Mouse (Mus musculus): ENCODE measurements around the gene Hddc3. TPM values are rescaled to one million over a fixed set of nuclear protein-coding genes. Genes with fewer than 3 reads are reported as not detected.

The Hddc3 gene
- polyA plus RNA-seq, 1 experiment from 2014 or later: 27.4 TPM

DNA sequence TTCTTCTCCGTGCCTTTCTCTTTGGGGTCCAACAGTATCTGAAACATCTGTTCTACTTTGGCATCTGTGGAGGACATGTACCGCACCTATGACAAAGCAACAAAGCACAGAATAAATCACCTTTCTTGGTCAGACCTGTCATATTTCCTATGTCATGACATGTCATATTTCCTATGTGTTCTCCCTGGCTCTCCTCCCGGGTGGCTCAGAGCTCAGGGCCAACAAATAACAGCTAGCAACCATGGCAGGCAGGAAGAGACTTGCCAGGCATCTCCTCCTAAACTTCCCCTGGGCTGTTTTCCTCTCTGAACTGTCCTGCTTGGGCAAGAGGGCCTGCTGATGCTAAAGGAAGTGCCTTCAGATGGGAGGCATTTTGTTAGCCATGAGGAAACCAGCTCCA lies 6.0 kb upstream of the Hddc3 start:
- no peak for ATAC-seq (ENCODE audit: insufficient number of reproducible peaks, insufficient read depth, low FRiP score, low TSS enrichment)
- peaks cover 55% of the 10 kb centered on the region for H3K36me3 ChIP-seq
- peaks cover 25% of the 10 kb centered on the region for H3K4me1 ChIP-seq
- no peak overlapping the region for H3K4me2 ChIP-seq (replicated peaks)
- H3K4me3 ChIP-seq: no peak overlapping the region
- no peaks in the 10 kb centered on the region for H3K9me3 ChIP-seq
- no peak overlapping the region for H3K9ac ChIP-seq
- H3K27ac ChIP-seq: no peak overlapping the region
- 81% methylated on average over 3 of the region's 3 CpGs for WGBS
- H3K27me3 ChIP-seq: no peaks in the 10 kb centered on the region

DNA sequence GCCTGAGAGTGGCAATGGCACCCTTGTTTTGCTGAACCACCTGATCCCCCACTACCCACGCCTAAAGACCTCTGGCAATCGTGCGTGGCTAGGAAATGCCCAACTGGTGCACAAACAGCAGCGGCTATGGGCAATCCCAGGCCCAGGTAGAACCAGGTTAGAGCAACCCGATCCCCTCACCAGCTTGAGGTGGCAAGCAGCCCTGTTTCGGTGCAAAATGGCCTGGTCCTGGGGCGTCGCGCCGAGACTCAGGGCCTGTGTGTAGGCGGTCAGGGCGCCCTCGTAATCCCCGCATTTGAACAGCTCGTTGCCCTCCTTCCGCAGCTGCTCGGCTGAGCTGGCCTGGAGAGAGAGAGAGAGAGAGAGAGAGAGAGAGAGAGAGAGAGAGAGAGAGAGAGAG lies 3.5 kb upstream of the Hddc3 start:
- Histone ChIP-seq H3K9me3 (no peaks in the 10 kb centered on the region), H3K4me2 (replicated peaks) (peak overlapping the region; percentile 90), H3K4me1 (peaks cover 31% of the 10 kb centered on the region), H3K4me3 (peak overlapping the region; percentile 60), H3K27ac (0 out of 2 replicates have a peak overlapping the region, but pooled peaks have one; percentile 46), H3K36me3 (peaks cover 31% of the 10 kb centered on the region), H3K9ac (peak overlapping the region; percentile 74), H3K27me3 (no peaks in the 10 kb centered on the region)
- ATAC-seq (ENCODE audit: insufficient number of reproducible peaks, insufficient read depth, low FRiP score, low TSS enrichment): no peak
- 10% methylated on average over 17 of the region's 17 CpGs for WGBS

DNA sequence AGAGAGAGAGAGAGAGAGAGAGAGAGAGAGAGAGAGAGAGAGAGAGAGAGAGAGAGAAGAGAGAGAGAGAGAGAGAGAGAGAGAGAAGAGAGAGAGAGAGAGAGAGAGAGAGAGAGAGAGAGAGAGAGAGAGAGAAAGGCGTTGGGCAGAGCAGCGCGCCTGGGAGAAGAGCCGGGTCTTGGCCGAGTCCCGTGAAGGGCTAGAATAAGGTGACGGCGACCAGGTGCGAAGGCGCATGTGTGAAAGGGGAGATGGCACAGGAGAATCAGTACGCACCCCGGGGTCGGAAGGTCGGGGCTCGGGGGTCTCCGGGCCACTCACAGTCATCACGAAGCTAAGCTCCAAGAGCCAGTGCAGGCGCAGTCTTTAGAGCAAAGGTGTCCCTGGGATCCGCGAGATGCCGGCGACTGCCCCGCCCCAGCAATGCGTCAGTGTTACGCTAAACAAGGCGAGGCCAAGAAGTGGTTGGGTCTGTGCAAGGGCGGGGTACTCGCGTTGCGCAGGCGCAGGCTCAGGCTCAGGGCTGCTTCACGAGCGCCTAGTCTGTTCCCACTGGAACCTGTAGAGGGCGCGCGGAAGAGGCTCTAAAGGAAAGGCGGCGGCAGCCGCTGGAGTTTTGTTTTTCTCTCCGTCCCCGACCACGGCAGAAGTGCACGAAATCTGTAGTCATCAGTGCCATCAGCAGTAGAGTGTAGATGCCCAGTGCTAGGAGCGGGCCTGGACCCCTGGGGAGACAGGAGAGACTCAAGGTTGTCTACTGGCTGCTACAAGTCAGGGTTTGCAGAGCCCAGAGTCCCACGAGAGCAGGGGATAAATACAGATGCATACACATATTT lies 2.9 kb upstream of the Hddc3 start:
- peak overlapping the region; percentile 74 for H3K9ac ChIP-seq
- under 1% methylated on average over 45 of the region's 45 CpGs for WGBS
- H3K27me3 ChIP-seq: no peaks in the 10 kb centered on the region
- H3K27ac ChIP-seq: peak overlapping the region; percentile 87
- peaks cover 31% of the 10 kb centered on the region for H3K4me1 ChIP-seq
- H3K4me2 ChIP-seq (replicated peaks): peak overlapping the region; percentile 90
- no peaks in the 10 kb centered on the region for H3K9me3 ChIP-seq
- peak overlapping the region; percentile 60 for H3K4me3 ChIP-seq
- peaks cover 25% of the 10 kb centered on the region for H3K36me3 ChIP-seq
- ATAC-seq (ENCODE audit: insufficient number of reproducible peaks, insufficient read depth, low FRiP score, low TSS enrichment): peak; percentile 96

DNA sequence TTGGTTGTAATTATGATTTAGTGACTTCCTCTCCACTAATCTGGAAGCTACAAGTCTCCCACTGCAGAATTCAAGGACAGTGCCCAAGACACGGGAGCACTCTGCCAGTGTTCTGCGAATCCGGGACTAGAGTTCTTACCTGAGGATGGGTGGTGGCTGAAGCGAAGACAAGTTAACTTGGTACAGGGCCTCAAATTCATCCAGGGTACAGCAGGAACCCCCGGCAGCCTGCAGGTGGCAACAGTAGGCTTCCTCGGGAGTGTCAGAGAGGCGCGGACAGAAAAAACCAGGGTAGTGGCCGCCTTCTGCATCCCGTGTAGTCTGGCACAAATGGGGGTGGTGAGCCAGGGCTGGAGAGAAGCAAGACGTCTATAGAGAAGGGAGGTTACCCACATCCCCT lies 2.1 kb upstream of the Hddc3 start, which contains the start of gene Unc45a:
Gene Unc45a, minus strand, starts transcription at position 213 of the 400 bp plus-strand sequence.
- peak; percentile 47; the same call in 1 of the 2 replicates for ATAC-seq (ENCODE audit: insufficient number of reproducible peaks, insufficient read depth, low FRiP score, low TSS enrichment)
- peaks cover 31% of the 10 kb centered on the region for H3K4me1 ChIP-seq
- peak within 1 kb of the TSS; percentile 74 for H3K9ac ChIP-seq
- 2% methylated on average over 11 of the region's 11 CpGs for WGBS
- peak within 1 kb of the TSS; percentile 60 for H3K4me3 ChIP-seq
- no peaks in the 10 kb centered on the region for H3K27me3 ChIP-seq
- H3K27ac ChIP-seq: peak within 1 kb of the TSS; percentile 87
- H3K4me2 ChIP-seq (replicated peaks): peak within 1 kb of the TSS; percentile 90
- H3K36me3 ChIP-seq: peaks cover 20% of the 10 kb centered on the region
- H3K9me3 ChIP-seq: no peaks in the 10 kb centered on the region

DNA sequence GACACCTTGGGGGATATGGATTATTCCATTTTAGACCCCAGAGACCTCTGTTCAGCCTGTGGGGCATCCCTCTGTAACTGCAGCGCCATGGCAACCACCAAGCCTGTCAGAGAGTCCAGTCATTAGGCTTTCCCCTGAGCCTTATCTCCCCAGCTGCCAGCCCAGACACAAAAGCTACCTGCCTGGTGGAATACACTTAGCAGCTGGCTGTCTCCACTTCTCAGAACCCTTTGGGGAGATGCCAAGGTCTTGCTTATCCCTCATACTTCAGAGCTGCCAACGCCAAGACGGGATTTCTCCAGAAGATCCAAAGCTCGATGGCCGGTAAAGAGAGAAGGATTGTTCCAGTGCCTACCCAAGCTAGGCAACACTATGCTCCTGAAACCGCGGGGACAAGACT lies 1.1 kb upstream of the Hddc3 start:
- Histone ChIP-seq H3K9me3 (no peaks in the 10 kb centered on the region), H3K27me3 (no peaks in the 10 kb centered on the region), H3K4me1 (peaks cover 31% of the 10 kb centered on the region), H3K36me3 (peaks cover 10% of the 10 kb centered on the region), H3K4me3 (no peak overlapping the region), H3K4me2 (replicated peaks) (no peak overlapping the region), H3K9ac (no peak overlapping the region), H3K27ac (no peak overlapping the region)
- WGBS: 78% methylated on average over 7 of the region's 7 CpGs
- no peak for ATAC-seq (ENCODE audit: insufficient number of reproducible peaks, insufficient read depth, low FRiP score, low TSS enrichment)

DNA sequence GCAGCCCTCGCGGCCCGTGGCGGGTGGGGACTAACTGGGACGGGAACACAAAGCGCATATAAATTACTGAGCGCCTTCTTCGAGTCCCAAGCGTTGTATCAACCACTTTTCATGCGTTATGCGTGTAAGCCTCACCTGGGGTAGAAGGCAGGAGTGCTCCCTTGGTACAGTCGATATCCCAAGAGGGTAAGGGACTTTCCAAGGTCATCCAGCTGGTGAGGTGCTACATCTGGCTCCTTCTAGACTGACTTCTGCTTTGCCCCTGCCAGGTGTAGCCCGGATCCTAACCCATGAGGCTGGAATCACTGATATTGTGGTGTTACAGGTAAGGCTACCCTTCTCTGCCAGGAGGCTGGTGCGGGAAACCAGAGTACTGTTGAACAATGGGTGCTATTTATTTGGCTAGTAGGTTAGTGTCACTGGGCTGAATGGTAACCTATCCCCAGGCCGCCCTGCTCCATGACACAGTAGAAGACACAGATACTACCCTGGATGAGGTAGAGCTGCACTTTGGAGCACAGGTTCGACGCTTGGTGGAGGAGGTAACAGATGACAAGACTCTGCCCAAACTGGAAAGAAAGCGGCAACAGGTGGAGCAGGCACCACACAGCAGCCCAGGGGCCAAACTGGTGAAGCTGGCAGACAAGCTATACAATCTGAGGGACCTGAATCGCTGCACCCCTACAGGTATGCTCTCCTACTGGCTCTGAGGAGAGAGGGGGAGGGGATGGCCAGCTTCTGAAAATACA lies 540 bp downstream of the Hddc3 start:
- Histone ChIP-seq H3K36me3 (0 out of 2 replicates have a peak, but pooled peaks cover 3% of the 10 kb centered on the region), H3K4me1 (peaks cover 24% of the 10 kb centered on the region), H3K27me3 (no peaks in the 10 kb centered on the region), H3K9ac (peak overlapping the region; percentile 75), H3K4me3 (peak overlapping the region; percentile 59), H3K9me3 (no peaks in the 10 kb centered on the region), H3K4me2 (replicated peaks) (peak overlapping the region; percentile 80), H3K27ac (peak overlapping the region; percentile 65)
- WGBS: 24% methylated on average over 19 of the region's 19 CpGs
- no peak for ATAC-seq (ENCODE audit: insufficient number of reproducible peaks, insufficient read depth, low FRiP score, low TSS enrichment)

DNA sequence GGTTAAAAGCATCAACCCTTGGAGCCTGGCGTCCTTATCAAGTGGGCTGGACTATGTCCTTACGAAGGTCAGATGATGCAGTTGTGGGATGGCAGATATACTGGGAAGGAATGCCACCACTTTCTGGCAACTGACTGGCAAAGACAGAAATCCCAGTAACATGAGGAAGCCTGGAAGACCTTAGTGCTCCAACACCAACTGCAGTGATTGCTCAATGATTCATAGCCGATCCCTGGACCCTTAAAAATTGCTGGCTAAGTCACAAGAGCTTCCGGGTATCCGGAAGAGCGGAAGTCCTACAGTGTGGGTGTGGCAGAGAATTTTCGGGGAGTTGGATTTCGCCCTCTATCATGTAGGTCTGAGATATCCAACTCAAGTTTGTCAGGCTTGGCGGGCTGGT lies 3.3 kb downstream of the Hddc3 start:
- Histone ChIP-seq H3K9me3 (no peaks in the 10 kb centered on the region), H3K4me1 (peaks cover 8% of the 10 kb centered on the region), H3K4me2 (replicated peaks) (no peak overlapping the region), H3K9ac (no peak overlapping the region), H3K4me3 (no peak overlapping the region), H3K27me3 (no peaks in the 10 kb centered on the region), H3K36me3 (peaks cover 17% of the 10 kb centered on the region), H3K27ac (no peak overlapping the region)
- ATAC-seq (ENCODE audit: insufficient number of reproducible peaks, insufficient read depth, low FRiP score, low TSS enrichment): no peak
- 96% methylated on average over 9 of the region's 9 CpGs for WGBS

DNA sequence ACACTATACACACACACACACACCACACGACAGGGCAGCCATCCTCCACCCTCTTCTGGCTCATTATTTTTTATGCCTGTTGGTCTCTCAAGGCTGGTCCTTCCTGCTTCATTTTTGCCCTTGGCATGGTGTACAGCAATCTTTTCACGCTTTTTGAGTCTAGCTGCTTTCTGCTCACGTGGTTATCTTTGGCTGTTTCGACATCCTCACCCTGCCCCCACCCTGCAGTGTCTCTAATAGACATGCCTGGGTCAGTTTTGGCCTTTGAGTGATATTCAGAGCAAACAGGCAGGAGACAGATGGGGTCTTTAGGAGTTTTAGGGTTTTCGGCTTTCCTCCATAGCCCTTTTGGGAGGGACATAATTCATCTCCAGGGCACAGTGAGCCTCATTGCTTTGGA lies 3.9 kb downstream of the Hddc3 start:
- Histone ChIP-seq H3K27me3 (no peaks in the 10 kb centered on the region), H3K36me3 (peaks cover 22% of the 10 kb centered on the region), H3K4me1 (peaks cover 6% of the 10 kb centered on the region), H3K9me3 (no peaks in the 10 kb centered on the region), H3K4me2 (replicated peaks) (no peak overlapping the region), H3K9ac (no peak overlapping the region), H3K4me3 (no peak overlapping the region), H3K27ac (no peak overlapping the region)
- WGBS: 87% methylated on average over 5 of the region's 5 CpGs
- no peak for ATAC-seq (ENCODE audit: insufficient number of reproducible peaks, insufficient read depth, low FRiP score, low TSS enrichment)

DNA sequence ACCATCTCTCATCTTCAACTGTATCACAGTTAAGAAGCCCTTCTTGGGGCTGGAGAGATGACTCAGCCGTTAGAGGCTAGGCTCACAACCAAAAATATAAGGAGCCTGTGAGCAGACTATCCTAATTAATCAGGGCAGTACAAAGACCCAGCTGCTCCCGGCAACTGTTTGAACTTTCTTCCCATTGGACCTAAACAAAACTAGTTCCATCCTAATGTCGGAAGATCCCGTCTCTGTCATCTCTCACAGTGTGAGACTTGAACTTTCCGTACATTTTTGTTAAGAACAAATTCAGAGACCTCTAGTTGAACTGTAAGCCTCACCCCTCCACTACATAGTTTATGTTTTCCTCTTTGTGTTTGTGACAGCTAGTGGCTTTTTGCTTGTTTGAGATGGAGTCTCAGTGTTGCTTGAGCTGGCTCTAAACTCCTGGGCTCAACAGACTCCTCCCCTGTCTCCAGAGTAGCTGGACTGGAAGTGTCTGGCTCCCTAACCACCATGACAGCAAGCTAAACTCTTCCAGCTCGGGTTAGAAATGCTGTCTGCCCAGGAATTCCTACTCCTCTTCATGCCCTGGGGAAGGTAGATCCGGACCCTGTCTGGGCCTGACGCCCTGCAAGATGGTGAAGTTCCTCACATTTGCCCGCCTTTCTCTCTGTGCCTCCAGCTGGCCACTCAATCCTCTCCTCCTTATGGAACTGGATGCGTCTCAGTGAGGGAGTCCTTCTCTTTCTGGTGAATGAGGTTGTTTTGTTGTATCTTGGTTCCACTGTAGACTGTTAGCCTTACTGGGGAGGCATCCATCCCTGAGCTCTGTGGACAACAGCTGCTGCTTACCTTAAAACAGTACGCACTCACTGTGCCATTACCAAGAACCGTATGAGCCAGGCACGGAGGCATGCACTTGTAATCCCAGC lies 5.0 kb downstream of the Hddc3 start:
- Histone ChIP-seq H3K4me3 (no peak overlapping the region), H3K4me2 (replicated peaks) (no peak overlapping the region), H3K27ac (0 out of 2 replicates have a peak overlapping the region, but pooled peaks have one; percentile 1), H3K27me3 (no peaks in the 10 kb centered on the region), H3K36me3 (peaks cover 32% of the 10 kb centered on the region), H3K9ac (no peak overlapping the region), H3K4me1 (peaks cover 6% of the 10 kb centered on the region), H3K9me3 (no peaks in the 10 kb centered on the region)
- 59% methylated on average over 13 of the region's 13 CpGs for WGBS
- no peak for ATAC-seq (ENCODE audit: insufficient number of reproducible peaks, insufficient read depth, low FRiP score, low TSS enrichment)

DNA sequence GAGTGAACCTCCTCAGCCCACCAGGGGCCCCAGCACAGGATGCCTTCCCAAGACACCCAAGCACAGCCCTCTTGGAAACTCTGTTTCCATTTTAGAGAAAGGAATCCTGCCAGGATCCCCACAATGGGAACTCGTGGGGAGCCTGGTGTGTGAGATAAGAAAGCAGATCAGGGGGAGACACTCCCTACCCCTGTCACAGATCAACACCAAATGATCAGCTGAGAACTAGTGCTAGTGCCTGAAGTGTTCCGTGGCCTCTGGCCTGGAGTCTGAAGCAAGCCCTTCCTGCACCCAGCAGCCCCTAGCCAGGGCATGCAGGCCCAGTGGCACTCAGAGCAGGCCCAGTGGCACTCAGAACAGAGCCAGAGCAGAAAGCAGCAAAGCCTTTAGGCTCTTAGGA lies 7.9 kb downstream of the Hddc3 start:
- H3K27ac ChIP-seq: no peak overlapping the region
- 79% methylated on average over 2 of the region's 2 CpGs for WGBS
- no peak overlapping the region for H3K4me2 ChIP-seq (replicated peaks)
- H3K9me3 ChIP-seq: no peaks in the 10 kb centered on the region
- no peaks in the 10 kb centered on the region for H3K27me3 ChIP-seq
- no peak overlapping the region for H3K9ac ChIP-seq
- H3K4me1 ChIP-seq: no peaks in the 10 kb centered on the region
- no peak for ATAC-seq (ENCODE audit: insufficient number of reproducible peaks, insufficient read depth, low FRiP score, low TSS enrichment)
- peaks cover 51% of the 10 kb centered on the region for H3K36me3 ChIP-seq
- H3K4me3 ChIP-seq: no peak overlapping the region

DNA sequence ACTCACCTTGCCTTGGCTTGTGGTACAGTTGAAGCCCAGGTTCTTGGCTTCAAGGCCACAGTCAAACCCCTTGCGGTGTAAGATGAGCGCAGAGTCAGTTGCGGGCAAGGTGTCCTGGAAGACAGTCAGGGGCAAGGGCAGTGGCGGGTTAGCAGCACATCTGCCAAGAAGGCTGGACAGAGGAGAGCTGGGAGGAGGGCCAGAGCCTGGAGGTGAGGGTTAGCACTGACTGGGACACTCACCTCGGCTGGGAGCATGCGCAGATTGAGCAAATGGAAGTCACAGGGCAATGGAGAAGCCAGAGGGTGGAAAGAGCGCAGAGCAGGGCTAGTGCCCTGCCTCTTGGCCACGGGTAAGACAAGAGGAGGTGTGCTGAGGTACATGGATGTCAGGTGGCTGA lies 10.0 kb downstream of the Hddc3 start:
- no peak overlapping the region for H3K9ac ChIP-seq

More for the DNA sequence above, 10.0 kb downstream of the Hddc3 start:
- Histone ChIP-seq H3K27ac (no peak overlapping the region), H3K4me1 (no peaks in the 10 kb centered on the region), H3K27me3 (no peaks in the 10 kb centered on the region), H3K4me2 (replicated peaks) (no peak overlapping the region), H3K4me3 (no peak overlapping the region), H3K9me3 (no peaks in the 10 kb centered on the region), H3K36me3 (peaks cover 66% of the 10 kb centered on the region)
- 90% methylated on average over 8 of the region's 8 CpGs for WGBS
- ATAC-seq (ENCODE audit: insufficient number of reproducible peaks, insufficient read depth, low FRiP score, low TSS enrichment): no peak

Data from embryonic facial prominence, embryonic 12.5 days (tissue).